Mouse (Mus musculus) lung, adult 18-20 months (tissue): ENCODE data around the gene Ppm1l.

ENCODE experiments used
- DNase-seq, 2 experiments: peaks; one replicate each; pipeline ENCODE4 v3.0.0; 2022; ENCODE audit warnings: mixed read lengths in 2 of 2

Gene Ppm1l

GRCm38 (mm10) chr3:69316391-69317195 is at the start of gene Ppm1l:
Gene Ppm1l (plus strand): TSS chr3:69316861.
- peak; percentile 90 to 92 for DNase-seq

DNA sequence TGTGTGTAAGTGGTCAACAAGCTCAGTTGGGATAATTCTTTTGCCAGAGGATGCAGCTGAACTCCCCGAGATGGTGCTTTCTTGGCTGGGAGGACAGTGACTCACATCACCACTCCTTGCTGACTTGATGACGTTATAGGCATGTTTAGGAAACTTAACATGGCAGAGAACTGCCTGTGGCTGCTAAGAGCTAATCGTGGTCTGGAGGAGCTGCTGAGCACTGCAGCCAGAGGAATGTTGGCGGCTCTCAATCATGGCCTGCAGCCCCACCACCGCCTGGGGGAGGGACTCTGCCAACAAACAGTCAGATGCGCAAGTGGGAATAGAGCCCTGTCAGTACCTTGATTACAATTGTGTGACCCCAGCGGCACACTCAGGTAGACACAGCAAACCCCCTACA is 44.8 kb upstream of the Ppm1l start:
- no peak for DNase-seq

GRCm38 (mm10) chr3:69274018-69274663 is 42.5 kb upstream of the Ppm1l start:
- DNase-seq, result no peak

DNA sequence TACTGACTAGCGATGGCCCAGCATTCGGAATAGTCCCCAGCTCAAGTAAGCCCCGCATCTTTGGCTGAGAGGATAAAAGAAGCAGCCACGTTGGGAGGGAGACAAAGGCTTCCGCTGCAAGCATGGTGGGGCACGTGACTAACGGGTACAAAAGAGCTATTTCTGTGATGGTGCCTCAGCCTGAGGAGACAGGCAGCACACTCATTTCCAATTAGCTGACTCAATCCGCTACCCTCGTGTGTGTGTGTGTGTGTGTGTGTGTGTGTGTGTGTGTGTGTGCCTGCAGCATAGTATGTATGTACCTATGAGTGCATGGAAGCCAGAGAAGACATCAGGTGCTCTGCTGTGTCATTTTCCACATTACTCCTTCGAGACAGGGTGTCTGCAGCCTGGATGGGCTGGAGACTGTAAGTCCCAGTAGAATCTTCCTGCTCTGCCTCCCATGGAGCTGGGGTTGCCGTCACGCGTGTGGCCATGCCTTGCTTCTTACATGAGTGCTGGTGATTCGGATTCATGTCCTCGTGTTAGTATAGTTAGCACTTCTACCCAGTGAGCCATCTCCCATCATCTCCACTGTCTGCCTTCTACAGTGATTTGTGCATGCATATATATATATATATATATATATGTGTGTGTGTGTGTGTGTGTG is 41.9 kb upstream of the Ppm1l start:
- DNase-seq, result no peak

DNA sequence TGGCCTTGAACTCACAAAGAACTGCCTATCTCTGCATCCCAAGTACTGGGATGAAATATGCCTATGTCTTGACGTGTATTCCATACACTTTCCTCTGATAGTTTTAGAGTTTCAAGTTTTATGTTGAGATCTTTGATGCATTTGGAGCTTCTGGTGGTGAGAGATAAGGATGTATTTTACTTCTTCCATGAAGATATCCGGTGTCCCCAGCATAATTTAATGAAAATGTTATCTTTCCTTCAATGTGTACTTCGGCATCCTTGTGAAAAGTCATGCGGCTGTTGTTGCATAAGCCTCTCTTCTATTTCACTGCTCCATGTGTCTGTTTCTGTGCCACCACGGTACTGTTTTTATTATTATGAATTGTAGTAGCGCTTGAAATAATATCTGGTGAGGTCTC is 38.0 kb upstream of the Ppm1l start:
- no peak for DNase-seq

DNA sequence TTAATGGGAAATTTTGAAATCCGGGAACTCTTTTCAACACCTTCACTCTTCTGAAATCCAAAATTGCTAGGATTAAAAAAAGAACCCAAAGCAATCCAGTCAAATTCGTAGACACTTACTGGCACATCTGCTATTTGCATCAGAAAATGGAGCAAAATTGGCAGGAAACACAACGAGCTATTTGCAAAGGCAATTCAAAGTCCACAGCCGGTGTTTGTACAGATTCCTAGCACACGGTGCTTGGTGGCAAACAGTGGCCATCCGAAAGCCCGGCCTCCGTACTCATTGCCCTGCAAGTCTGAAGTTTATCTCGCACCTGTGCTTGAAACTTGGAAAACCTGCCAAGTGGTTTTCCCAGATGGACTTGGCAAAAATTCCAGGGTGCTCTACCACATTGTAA is 34.3 kb upstream of the Ppm1l start:
- no peak for DNase-seq

DNA sequence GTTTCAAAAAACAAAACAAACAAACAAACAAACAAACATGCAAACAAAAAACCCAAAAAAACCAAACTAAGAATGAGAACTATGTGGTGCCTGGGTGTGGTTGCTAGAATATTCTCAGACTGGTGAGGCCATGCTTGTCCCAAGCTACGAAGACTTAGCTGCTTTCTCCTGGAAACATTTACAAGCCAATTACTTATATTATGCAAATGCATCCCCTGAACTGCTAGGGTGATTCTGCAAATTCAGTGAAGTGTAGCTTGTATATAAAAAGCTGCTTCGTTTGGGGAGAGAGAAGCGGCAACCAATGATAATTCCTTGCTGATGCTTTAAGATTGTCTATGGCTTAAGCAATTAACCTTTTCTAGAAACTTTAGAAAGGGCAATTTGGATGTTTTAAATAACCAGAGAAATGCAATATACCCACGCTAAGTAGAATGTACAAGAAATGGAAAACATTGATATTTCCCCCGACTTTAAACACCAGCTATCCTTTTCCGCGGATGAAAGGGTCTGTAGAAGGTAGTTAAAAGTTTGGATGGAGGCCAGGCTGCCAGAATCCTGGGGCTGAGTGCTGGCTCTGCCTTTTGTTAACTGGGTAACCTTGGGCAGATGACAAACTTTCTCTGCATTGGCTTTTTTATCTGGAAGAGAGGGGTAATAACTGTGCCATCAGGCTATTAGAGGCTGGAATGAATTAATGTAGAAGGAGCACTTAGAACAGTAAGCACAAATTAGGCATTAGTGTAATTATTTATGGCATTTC is 33.4 kb upstream of the Ppm1l start:
- DNase-seq, result no peak

- no peak for DNase-seq
Observed at GRCm38 (mm10) chr3:69289833-69290232, 26.8 kb upstream of the Ppm1l start.

DNA sequence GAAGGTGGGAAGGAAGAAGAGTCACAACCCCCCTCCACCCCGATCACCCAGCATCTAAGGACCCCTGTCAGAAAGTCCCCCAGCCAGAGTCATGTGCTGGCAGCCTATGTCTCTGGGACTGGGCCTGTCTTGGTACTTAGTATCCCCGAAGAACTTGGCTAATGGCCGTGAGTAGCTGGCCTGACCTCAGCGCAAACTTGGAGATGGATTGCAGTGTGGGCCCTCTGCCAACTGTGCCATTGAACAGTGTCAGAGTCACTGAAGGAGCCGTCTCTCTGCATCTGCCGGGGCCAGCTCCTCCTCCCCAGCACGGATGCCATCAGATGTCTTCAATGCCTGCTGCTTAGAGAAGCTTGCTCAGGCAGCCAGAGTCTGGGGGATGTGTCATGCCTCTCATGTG is 26.4 kb upstream of the Ppm1l start:
- DNase-seq, result peak; percentile 51 to 57

GRCm38 (mm10) chr3:69290844-69291243 is 25.8 kb upstream of the Ppm1l start:
- no peak for DNase-seq

DNA sequence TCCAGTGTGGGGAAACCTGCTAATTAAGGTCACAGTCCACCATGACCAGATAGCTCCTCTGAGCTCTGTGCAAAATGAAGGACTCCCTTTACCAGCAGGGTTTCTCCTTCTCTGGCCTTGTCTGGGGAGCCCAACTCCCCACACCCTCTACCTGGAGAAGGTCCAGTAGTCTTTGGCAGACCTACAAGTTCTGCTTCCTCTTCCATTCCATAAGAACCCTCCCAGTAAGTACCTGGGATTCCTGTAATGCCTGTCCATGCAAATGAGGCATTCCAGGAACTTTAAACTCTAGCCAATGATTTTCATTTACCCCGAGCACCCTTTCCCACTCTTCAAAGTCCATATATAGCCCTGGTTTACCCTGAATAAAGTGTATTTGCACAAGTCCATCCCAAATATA is 24.0 kb upstream of the Ppm1l start:
- peak; percentile 60 to 66 for DNase-seq

GRCm38 (mm10) chr3:69296270-69296669 is 20.4 kb upstream of the Ppm1l start:
- peak in 1 of 2 experiments; percentile 22 for DNase-seq

- DNase-seq, result no peak
Observed at GRCm38 (mm10) chr3:69300121-69300520, 16.5 kb upstream of the Ppm1l start.

DNA sequence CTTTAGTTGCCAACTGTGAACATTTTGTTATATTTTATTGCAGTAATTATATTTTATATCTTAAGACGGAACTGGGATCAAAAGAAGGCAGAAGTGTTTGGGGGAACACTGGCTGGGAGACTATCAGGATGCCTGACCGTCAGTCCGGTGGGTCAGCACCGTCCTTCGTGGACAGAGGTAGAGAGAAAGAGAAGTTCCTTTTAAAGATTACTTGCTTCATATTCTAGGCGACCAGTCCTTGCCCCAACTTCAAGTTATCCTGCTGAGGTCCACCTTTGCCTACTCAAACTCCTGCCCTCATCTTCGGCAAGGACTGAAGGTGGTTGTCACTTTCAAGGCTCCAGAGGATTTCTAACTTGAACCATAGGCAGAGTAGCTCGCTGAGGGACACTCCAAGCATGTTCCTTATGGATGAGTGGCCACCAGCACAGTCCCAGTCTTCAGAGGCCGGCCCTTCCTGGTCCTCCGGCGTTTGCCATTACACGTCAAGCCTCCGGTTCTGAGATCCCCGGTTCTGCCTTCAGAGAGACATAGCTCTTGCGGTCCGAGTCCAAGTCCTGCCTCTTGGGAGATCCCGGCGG is 761 bp upstream of the Ppm1l start:
- DNase-seq, result no peak

DNA sequence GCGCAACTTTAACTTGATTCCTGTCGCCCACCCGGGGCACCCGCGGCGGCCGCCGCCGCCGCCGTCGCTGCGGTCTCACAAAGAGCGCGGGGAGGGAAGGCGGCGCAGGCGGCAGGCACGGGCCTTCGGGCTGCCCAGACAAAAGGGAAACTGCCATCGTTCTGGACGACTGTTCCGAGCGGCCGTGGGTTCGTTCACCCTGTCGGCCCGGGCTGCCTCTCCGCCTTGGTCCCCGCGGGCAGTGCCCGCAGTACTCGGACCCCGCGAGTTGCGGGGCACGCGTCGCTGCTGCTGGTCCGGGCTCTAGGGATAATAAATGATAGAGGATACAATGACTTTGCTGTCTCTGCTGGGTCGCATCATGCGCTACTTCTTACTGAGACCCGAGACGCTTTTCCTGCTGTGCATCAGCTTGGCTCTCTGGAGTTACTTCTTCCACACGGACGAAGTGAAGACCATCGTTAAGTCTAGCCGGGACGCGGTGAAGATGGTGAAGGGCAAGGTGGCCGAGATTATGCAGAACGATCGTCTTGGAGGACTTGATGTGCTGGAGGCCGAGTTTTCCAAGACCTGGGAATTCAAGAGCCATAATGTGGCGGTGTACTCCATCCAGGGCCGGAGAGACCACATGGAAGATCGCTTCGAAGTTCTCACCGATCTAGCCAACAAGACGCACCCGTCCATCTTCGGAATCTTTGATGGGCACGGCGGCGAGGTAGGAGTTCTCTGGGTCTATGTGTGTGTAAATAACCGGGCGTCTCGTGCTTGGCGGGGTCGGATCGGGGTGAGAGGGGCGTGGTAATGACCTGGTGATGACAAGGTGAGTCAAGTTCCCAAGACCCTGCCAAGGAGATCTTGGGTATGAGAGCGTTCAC is 827 bp downstream of the Ppm1l start:
- DNase-seq, result peak; percentile 12 to 21

GRCm38 (mm10) chr3:69318131-69318951 is 1.7 kb downstream of the Ppm1l start:
- peak; percentile 56 to 71 for DNase-seq

DNA sequence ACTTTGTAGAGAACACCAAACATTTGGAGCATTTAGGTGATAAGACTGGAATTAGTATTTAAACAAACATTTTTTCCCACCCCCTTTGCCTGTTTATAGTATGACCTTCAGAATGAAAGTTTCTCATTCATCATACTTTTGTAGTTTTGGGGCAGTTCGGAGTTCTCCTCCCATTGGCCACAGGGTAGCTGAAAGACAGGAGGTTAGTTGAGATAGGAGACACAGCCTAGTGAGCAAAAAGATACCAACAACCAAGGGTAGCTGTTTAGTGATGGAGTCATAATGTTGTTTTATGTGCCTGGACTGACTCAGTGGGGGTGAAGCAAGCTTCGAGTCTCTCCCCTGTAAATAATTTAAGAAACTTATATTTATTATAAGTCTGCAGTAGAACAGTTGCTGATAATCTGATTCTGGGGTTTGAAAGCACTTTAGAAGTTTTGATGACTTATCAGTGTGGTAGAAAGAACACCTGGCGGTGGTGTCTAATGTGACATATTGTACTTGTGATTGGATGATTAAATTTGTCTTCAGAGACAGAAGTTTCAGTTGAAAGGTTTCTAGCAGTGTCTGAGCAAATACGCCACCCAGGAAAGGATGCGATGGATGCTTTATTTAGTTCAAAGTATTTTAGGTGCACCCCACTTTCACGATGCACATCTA is 2.5 kb downstream of the Ppm1l start:
- no peak for DNase-seq

GRCm38 (mm10) chr3:69323982-69324381 is 7.3 kb downstream of the Ppm1l start:
- DNase-seq, result no peak

DNA sequence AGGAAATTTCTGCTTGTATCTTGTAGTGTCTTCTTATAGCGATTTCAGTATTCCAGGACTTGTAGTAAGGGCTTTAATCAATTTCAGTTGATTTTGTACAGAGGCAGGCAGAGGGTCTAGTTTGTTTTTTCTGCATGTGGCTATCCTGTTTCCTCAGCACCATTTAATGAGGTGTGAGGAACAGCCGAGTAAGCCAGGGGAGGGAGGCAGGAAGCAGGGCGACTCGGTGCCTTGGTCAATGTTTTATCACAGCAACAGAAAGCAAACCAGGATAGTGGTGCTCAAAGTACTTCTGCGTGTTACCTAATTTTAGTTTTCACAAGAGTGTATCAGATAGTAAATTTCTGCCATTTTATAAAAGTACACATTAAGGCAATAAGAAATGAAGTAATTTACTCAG is 13.2 kb downstream of the Ppm1l start:
- DNase-seq, result no peak

DNA sequence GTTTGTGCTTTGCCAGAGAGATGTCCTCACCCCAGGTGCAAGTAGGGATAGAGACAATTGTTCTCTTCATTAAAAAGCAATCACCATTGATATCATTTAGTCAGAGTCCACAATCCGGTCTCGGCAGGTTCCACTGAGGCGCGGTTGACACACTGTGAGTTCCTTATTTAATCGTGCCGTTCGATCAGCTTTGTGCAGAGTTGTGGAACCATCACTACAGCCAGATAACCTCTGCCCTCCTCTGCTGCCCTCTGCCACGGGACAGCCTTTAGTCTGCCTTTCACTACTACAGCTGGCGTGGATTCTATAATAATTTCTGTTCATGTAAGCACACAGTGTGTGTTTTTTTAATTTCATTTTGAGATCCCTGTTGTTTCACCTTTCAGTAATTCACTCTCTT is 17.2 kb downstream of the Ppm1l start:
- DNase-seq, result no peak
